Comparison of ENCODE assay signal across 8 mouse cellular contexts in the genomic region with DNA sequence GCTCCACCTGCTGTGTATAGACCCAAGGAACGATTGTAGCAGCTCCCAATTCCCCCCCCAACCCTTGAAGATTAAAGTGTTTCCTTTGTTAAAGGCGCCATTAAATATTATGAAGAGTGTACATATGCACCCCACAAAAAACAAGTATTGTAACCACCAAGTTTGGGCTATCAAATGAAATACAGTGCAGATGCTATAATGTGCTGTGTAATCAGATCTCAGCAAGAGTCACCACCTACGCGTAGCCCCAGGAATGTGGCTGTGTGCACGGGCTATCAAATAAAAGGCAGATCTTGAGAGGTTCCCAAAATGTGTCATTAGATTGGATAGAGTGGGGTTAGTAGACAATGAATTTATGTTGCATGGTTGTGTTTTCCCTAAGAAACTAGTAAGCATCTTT. TPM values are rescaled to one million over a fixed set of nuclear protein-coding genes. Genes with fewer than 3 reads are reported as not detected.
DNase-seq lines count a peak whose midpoint lies in the region; ATAC-seq and TF ChIP-seq lines count a peak whose summit lies in the region.

No protein-coding gene starts in this region.

- H3K36me3 ChIP-seq in lung, embryonic 15.5 days: no peaks in the 10 kb centered on the region
- H3K36me3 ChIP-seq in embryonic facial prominence, embryonic 15.5 days: 0 out of 2 replicates have a peak, but pooled peaks cover 3% of the 10 kb centered on the region
- peaks cover 2% of the 10 kb centered on the region; the same call in 1 of the 2 replicates for H3K36me3 ChIP-seq in limb, embryonic 14.5 days (ENCODE audit: control insufficient read depth, insufficient read depth, low read length)
- H3K36me3 ChIP-seq in stomach, embryonic 15.5 days: no peaks in the 10 kb centered on the region
- H3K36me3 ChIP-seq in thymus, adult 2 months (ENCODE audit: control insufficient read depth, insufficient read depth, low read length): peaks cover 9% of the 10 kb centered on the region

- peak overlapping the region; percentile 63 for H3K9ac ChIP-seq in lung, embryonic 15.5 days
- no peak overlapping the region for H3K9ac ChIP-seq in embryonic facial prominence, embryonic 15.5 days
- H3K9ac ChIP-seq in limb, embryonic 14.5 days (ENCODE audit: low read depth, low read length, severe bottlenecking): no peak overlapping the region
- H3K9ac ChIP-seq in stomach, embryonic 15.5 days: no peak overlapping the region; the same call in 1 of the 2 replicates

- no peaks in the 10 kb centered on the region for H3K9me3 ChIP-seq in lung, embryonic 15.5 days
- H3K9me3 ChIP-seq in embryonic facial prominence, embryonic 15.5 days (replicated peaks): no peaks in the 10 kb centered on the region
- H3K9me3 ChIP-seq in limb, embryonic 14.5 days (ENCODE audit: control insufficient read depth, low read length): no peaks in the 10 kb centered on the region
- no peaks in the 10 kb centered on the region for H3K9me3 ChIP-seq in stomach, embryonic 15.5 days

- no peaks in the 10 kb centered on the region for H3K27me3 ChIP-seq in lung, embryonic 15.5 days
- H3K27me3 ChIP-seq in embryonic facial prominence, embryonic 15.5 days: no peaks in the 10 kb centered on the region
- no peaks in the 10 kb centered on the region for H3K27me3 ChIP-seq in limb, embryonic 14.5 days (ENCODE audit: control insufficient read depth, insufficient read depth, low read length)
- no peaks in the 10 kb centered on the region for H3K27me3 ChIP-seq in stomach, embryonic 15.5 days (replicated peaks)
- no peaks in the 10 kb centered on the region for H3K27me3 ChIP-seq in thymus, adult 2 months (ENCODE audit: control insufficient read depth, insufficient read depth, low read length)

- ATAC-seq in lung, embryonic 15.5 days (ENCODE audit: borderline replicate concordance, extremely low read depth, low FRiP score, low TSS enrichment): no peak
- ATAC-seq in embryonic facial prominence, embryonic 15.5 days (ENCODE audit: insufficient number of reproducible peaks, low FRiP score, low TSS enrichment, low read depth): no peak
- ATAC-seq in limb, embryonic 14.5 days (ENCODE audit: low FRiP score, low read depth): no peak
- no peak for ATAC-seq in stomach, embryonic 15.5 days (ENCODE audit: insufficient read depth, low FRiP score, low read depth)
- no peak for ATAC-seq in activated CD4-positive, CD25-positive, alpha-beta regulatory T cell, adult 4 months

- no peak for TF ChIP-seq CTCF in thymus, adult 2 months (IDR thresholded peaks at IDR 0.05; ENCODE audit: borderline replicate concordance, control insufficient read depth, extremely low read depth, insufficient read depth, low read length, poor library complexity)

- peak overlapping the region; percentile 70 for H3K4me3 ChIP-seq in lung, embryonic 15.5 days
- peak overlapping the region; percentile 78 for H3K4me3 ChIP-seq in embryonic facial prominence, embryonic 15.5 days (replicated peaks)
- H3K4me3 ChIP-seq in limb, embryonic 14.5 days (replicated peaks; ENCODE audit: low read length): peak overlapping the region; percentile 85
- H3K4me3 ChIP-seq in stomach, embryonic 15.5 days (replicated peaks): peak overlapping the region; percentile 83
- no peak overlapping the region for H3K4me3 ChIP-seq in thymus, adult 2 months (ENCODE audit: control insufficient read depth, insufficient read depth, low read length)

- no peak overlapping the region for H3K27ac ChIP-seq in lung, embryonic 15.5 days
- H3K27ac ChIP-seq in embryonic facial prominence, embryonic 15.5 days (replicated peaks): no peak overlapping the region
- H3K27ac ChIP-seq in limb, embryonic 14.5 days (replicated peaks; ENCODE audit: low read depth, low read length): no peak overlapping the region
- H3K27ac ChIP-seq in stomach, embryonic 15.5 days: no peak overlapping the region
- no peak overlapping the region for H3K27ac ChIP-seq in thymus, adult 2 months (ENCODE audit: control insufficient read depth, insufficient read depth, low read length)

- H3K4me2 ChIP-seq in lung, embryonic 15.5 days: peak overlapping the region; percentile 86
- H3K4me2 ChIP-seq in embryonic facial prominence, embryonic 15.5 days (replicated peaks): peak overlapping the region; percentile 76
- H3K4me2 ChIP-seq in limb, embryonic 14.5 days (replicated peaks; ENCODE audit: low read depth, low read length, severe bottlenecking): peak overlapping the region; percentile 84
- H3K4me2 ChIP-seq in stomach, embryonic 15.5 days: peak overlapping the region; percentile 82

- peaks cover 9% of the 10 kb centered on the region for H3K4me1 ChIP-seq in lung, embryonic 15.5 days
- no peaks in the 10 kb centered on the region for H3K4me1 ChIP-seq in embryonic facial prominence, embryonic 15.5 days
- peaks cover 4% of the 10 kb centered on the region; the same call in 1 of the 2 replicates for H3K4me1 ChIP-seq in limb, embryonic 14.5 days (ENCODE audit: control insufficient read depth, insufficient read depth, low read length)
- H3K4me1 ChIP-seq in stomach, embryonic 15.5 days: 0 out of 2 replicates have a peak, but pooled peaks cover 4% of the 10 kb centered on the region
- H3K4me1 ChIP-seq in thymus, adult 2 months (replicated peaks; ENCODE audit: control insufficient read depth, insufficient read depth, low read length): no peaks in the 10 kb centered on the region

- no peak for DNase-seq in lung, postnatal 25 days (ENCODE audit: low spot score)
- no peak for DNase-seq in limb, embryonic 14.5 days (ENCODE audit: low spot score)
- no peak for DNase-seq in adrenal gland, adult 2 months
- no peak for DNase-seq in thymus, adult 2 months

- 19% methylated on average over 5 of the region's 5 CpGs for WGBS in lung, embryonic 15.5 days
- WGBS in embryonic facial prominence, embryonic 15.5 days: 12% methylated on average over 5 of the region's 5 CpGs
- WGBS in limb, embryonic 14.5 days: 23% methylated on average over 5 of the region's 5 CpGs
- WGBS in stomach, embryonic 15.5 days: 21% methylated on average over 5 of the region's 5 CpGs
- WGBS in thymus, adult 2 months: 47% methylated on average over 5 of the region's 5 CpGs

- no peak for TF ChIP-seq POLR2A in limb, embryonic 14.5 days (IDR thresholded peaks at IDR 0.05; ENCODE audit: borderline replicate concordance, extremely low read depth, insufficient read depth, insufficient read length)
- TF ChIP-seq POLR2A in thymus, adult 2 months (IDR thresholded peaks at IDR 0.05; ENCODE audit: control insufficient read depth, extremely low read depth, insufficient read depth, low read length, poor library complexity): no peak

RNA-seq across cellular contexts. Expression of gene Map3k13, which starts 0.9 kb away (rescaled TPM):
- polyA plus RNA-seq in lung, embryonic 15.5 days (2015; fragmentation: Nextera tagmentation; extraction: Ambion mirVana): 0.56 and 0.59 TPM in 2 replicates
- polyA plus RNA-seq in embryonic facial prominence, embryonic 15.5 days (2015; fragmentation: Nextera tagmentation; extraction: Ambion mirVana): 0.59 and 0.65 TPM in 2 replicates
- 1.2 and 1.4 TPM in 2 replicates for polyA plus RNA-seq in limb, embryonic 14.5 days (2012; rRNA removed)
- 0.79 and 0.92 TPM in 2 replicates for polyA plus RNA-seq in limb, embryonic 14.5 days (2014; fragmentation: Nextera tagmentation; extraction: Ambion mirVana)
- 1.1 TPM in 2 replicates for polyA plus RNA-seq in stomach, embryonic 15.5 days (2015; fragmentation: Nextera tagmentation; extraction: Ambion mirVana)
- polyA plus RNA-seq in activated CD4-positive, CD25-positive, alpha-beta regulatory T cell, adult 4 months (2017; shearing (Covaris generic)): under 1 TPM; 0.19 to 0.36 TPM
- 1 to 10 TPM in 1 of 2 experiments, under 1 TPM in 1; 0.84 to 1.2 TPM for total RNA-seq in adrenal gland, adult 2 months (2021)
- polyA plus RNA-seq in adrenal gland, adult 2 months (2012; rRNA removed): 0.40 and 0.41 TPM in 2 replicates
- polyA plus RNA-seq in thymus, adult 2 months (2012; rRNA removed): 2.0 and 2.3 TPM in 2 replicates

RNA-seq across cellular contexts. Expression of gene Ehhadh, which starts 7.5 kb away (rescaled TPM):
- 2.1 and 2.4 TPM in 2 replicates for polyA plus RNA-seq in lung, embryonic 15.5 days (2015; fragmentation: Nextera tagmentation; extraction: Ambion mirVana)
- 2.3 TPM in 2 replicates for polyA plus RNA-seq in embryonic facial prominence, embryonic 15.5 days (2015; fragmentation: Nextera tagmentation; extraction: Ambion mirVana)
- 4.7 and 4.8 TPM in 2 replicates for polyA plus RNA-seq in limb, embryonic 14.5 days (2012; rRNA removed)
- 2.3 and 2.7 TPM in 2 replicates for polyA plus RNA-seq in limb, embryonic 14.5 days (2014; fragmentation: Nextera tagmentation; extraction: Ambion mirVana)
- 5.0 and 5.1 TPM in 2 replicates for polyA plus RNA-seq in stomach, embryonic 15.5 days (2015; fragmentation: Nextera tagmentation; extraction: Ambion mirVana)
- 1 to 10 TPM; 5.0 to 6.4 TPM for polyA plus RNA-seq in activated CD4-positive, CD25-positive, alpha-beta regulatory T cell, adult 4 months (2017; shearing (Covaris generic))
- total RNA-seq in adrenal gland, adult 2 months (2021): 10 to 100 TPM; 30.8 to 80.2 TPM
- polyA plus RNA-seq in adrenal gland, adult 2 months (2012; rRNA removed): 5.3 and 7.6 TPM in 2 replicates
- polyA plus RNA-seq in thymus, adult 2 months (2012; rRNA removed): 8.0 and 9.6 TPM in 2 replicates
